Mouse (Mus musculus): ENCODE measurements around the gene Sgcd.

DNA sequence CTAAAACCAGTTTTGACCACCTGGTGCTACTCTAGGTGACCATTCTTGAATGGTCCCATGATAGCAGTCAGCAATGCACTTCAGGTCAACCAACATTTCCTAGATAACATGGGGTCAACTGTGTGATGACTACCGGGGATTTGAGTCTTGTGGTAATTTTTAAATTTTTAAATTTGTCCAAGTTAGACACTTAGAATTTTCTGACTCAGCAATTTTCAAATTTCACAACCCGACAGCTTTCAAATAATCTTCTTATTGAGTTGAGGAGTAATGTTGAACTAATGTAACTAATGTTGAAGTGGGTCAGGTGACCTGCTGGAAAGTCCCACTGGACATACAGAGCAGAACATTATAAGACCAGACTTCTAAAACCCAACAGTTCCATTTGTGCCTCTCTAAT is 813.8 kb downstream of the Sgcd start:
- TF ChIP-seq EP300 (IDR thresholded peaks at IDR 0.05) (no peak), CTCF (IDR thresholded peaks at IDR 0.05) (no peak)

Data from lung, postnatal 0 days (tissue).